Mouse (Mus musculus): ENCODE measurements around the gene Wdpcp.

- TF ChIP-seq CTCF (conservative IDR thresholded peaks at IDR 0.05; ENCODE audit: insufficient read depth, insufficient read length, low read depth, low read length) (no peak), POLR2A (IDR thresholded peaks at IDR 0.05; ENCODE audit: low read depth, low read length) (no peak)
Measured at GRCm38 (mm10) chr11:21870863-21871262, 298.8 kb downstream of the Wdpcp start.
